Mouse (Mus musculus) urinary bladder, postnatal 0 days (tissue): Measurements from ENCODE around the gene Arid3c. TPM values are rescaled to one million over a fixed set of nuclear protein-coding genes. Genes with fewer than 3 reads are reported as not detected.

Experiments used
- polyA plus RNA-seq: library from polyadenylated mRNA; unstranded; fragments of >200 nt; fragmentation: Nextera tagmentation; extraction: Ambion mirVana; gene quantifications from 2 replicates; pipeline ENCODE4 v1.2.1, GENCODE M21; 2015

The Arid3c gene
- not detected in 2 replicates for polyA plus RNA-seq

GRCm38 (mm10) chr4:41731052-41731765 lies at the start of gene Arid3c:
Arid3c (minus strand) TSS chr4:41731142.

GRCm38 (mm10) chr4:41774002-41774401 lies 43.1 kb upstream of the Arid3c start, which contains the start of gene Ccl27a:
Ccl27a (minus strand) TSS chr4:41774247.

GRCm38 (mm10) chr4:41755338-41756305 lies 24.7 kb upstream of the Arid3c start, which contains the start of gene Sigmar1:
Sigmar1 (minus strand) TSS chr4:41756157.

GRCm38 (mm10) chr4:41754797-41755337 lies 23.9 kb upstream of the Arid3c start, which contains the start of gene Galt:
Galt (plus strand) TSS chr4:41755228.

GRCm38 (mm10) chr4:41722918-41723351 lies 8.0 kb downstream of the Arid3c start, which contains the start of gene Dctn3:
Dctn3 (minus strand) TSS chr4:41723170.

GRCm38 (mm10) chr4:41713197-41714067 lies 17.5 kb downstream of the Arid3c start, which contains the start of gene Rpp25l:
Rpp25l (minus strand) TSS chr4:41713534.

GRCm38 (mm10) chr4:41699783-41700182 lies 31.2 kb downstream of the Arid3c start, which contains the start of gene Il11ra1:
Il11ra1 (plus strand) TSS chr4:41699989.

GRCm38 (mm10) chr4:41696930-41697841 lies 33.8 kb downstream of the Arid3c start, which contains the start of gene Cntfr:
Cntfr (minus strand) TSS chr4:41697089.

Other genes with a start within 250 kb of the Arid3c start
- gene AI464131, start 228.1 kb downstream of the Arid3c start, polyA plus RNA-seq = 7.5 and 7.8 TPM in 2 replicates
- not detected in 2 replicates for gene 1110017D15Rik, start 213.8 kb downstream of the Arid3c start, polyA plus RNA-seq
- gene Fam219a, start 161.6 kb downstream of the Arid3c start, polyA plus RNA-seq = 2.5 and 3.2 TPM in 2 replicates
- 33.2 and 39.3 TPM in 2 replicates for gene Dnaic1, start 161.4 kb downstream of the Arid3c start, polyA plus RNA-seq
- gene Enho, start 90.8 kb downstream of the Arid3c start, polyA plus RNA-seq = 164 and 167 TPM in 2 replicates
- 9.7 and 10.5 TPM in 2 replicates for gene Cntfr, start 34.1 kb downstream of the Arid3c start, polyA plus RNA-seq
- 107 and 116 TPM in 2 replicates for gene Il11ra1, start 31.2 kb downstream of the Arid3c start, polyA plus RNA-seq
- gene Rpp25l, start 17.6 kb downstream of the Arid3c start, polyA plus RNA-seq = 32.1 and 36.3 TPM in 2 replicates
- 98.6 and 120 TPM in 2 replicates for gene Dctn3, start 8.0 kb downstream of the Arid3c start, polyA plus RNA-seq
- gene Galt, start 24.1 kb upstream of the Arid3c start, polyA plus RNA-seq = 22.1 and 24.1 TPM in 2 replicates
- gene Sigmar1, start 25.0 kb upstream of the Arid3c start, polyA plus RNA-seq = 71.4 and 78.8 TPM in 2 replicates
- gene Ccl27a, start 43.1 kb upstream of the Arid3c start, polyA plus RNA-seq = 18.4 and 23.2 TPM in 2 replicates
- not detected in 2 replicates for gene Gm21541, start 172.5 kb upstream of the Arid3c start, polyA plus RNA-seq
- 0.45 and 1.3 TPM in 2 replicates for gene Gm20878, start 210.4 kb upstream of the Arid3c start, polyA plus RNA-seq
- gene Fam205a4, start 234.9 kb upstream of the Arid3c start, polyA plus RNA-seq = 0.06 TPM in 1 of 2 replicates, not detected in the other